Mouse (Mus musculus) hindbrain, embryonic 11.5 days (tissue): ENCODE data around the gene Spint2. TPM values are rescaled to one million over a fixed set of nuclear protein-coding genes. Genes with fewer than 3 reads are reported as not detected.

ENCODE experiments used
- ATAC-seq: fragments of 200-750 bp; cut with Nextera tagmentation; 2 replicates; pipeline ENCODE4 v1.8.0; 2017; ENCODE audit warnings: mild to moderate bottlenecking, moderate TSS enrichment, moderate library complexity; ENCODE audit not compliant: low FRiP score
- DNase-seq: peaks from one replicate; pipeline ENCODE4 v3.0.0-alpha.2; 2015; ENCODE audit warnings: low spot score
- H3K27ac ChIP-seq: fragments of 300-500 bp; sonication (generic); 2 replicates; pipeline ENCODE4 v1.5.1; 2014; ENCODE audit warnings: mild to moderate bottlenecking, low read depth, low read length
- H3K27me3 ChIP-seq: fragments of 300-500 bp; sonication (generic); 2 replicates; pipeline ENCODE4 v1.6.1; 2014; ENCODE audit warnings: mild to moderate bottlenecking, low read length, moderate library complexity, mixed read lengths; ENCODE audit not compliant: control insufficient read depth, insufficient read depth
- H3K36me3 ChIP-seq: fragments of 300-500 bp; sonication (generic); 2 replicates; pipeline ENCODE4 v1.6.1; 2014; ENCODE audit warnings: mild to moderate bottlenecking, low read length, moderate library complexity, mixed read lengths; ENCODE audit not compliant: control insufficient read depth, insufficient read depth
- H3K4me1 ChIP-seq: fragments of 300-500 bp; sonication (generic); replicated peaks from 2 replicates; pipeline ENCODE4 v1.6.1; 2014; ENCODE audit warnings: low read length, mixed read lengths; ENCODE audit not compliant: control insufficient read depth, insufficient read depth
- H3K4me2 ChIP-seq: fragments of 300-500 bp; sonication (generic); replicated peaks from 2 replicates; pipeline ENCODE4 v1.6.1; 2014; ENCODE audit warnings: mild to moderate bottlenecking, low read depth, low read length
- H3K4me3 ChIP-seq: fragments of 300-500 bp; sonication (generic); 2 replicates; pipeline ENCODE4 v1.5.1; 2014; ENCODE audit warnings: low read depth, low read length
- H3K9ac ChIP-seq: fragments of 300-500 bp; sonication (generic); 2 replicates; pipeline ENCODE4 v1.6.1; 2014; ENCODE audit warnings: low read depth, low read length
- H3K9me3 ChIP-seq: fragments of 300-500 bp; sonication (generic); 2 replicates; pipeline ENCODE4 v1.6.1; 2016; ENCODE audit warnings: low read length; ENCODE audit not compliant: control insufficient read depth
- WGBS: fragments of 180-500 bp; shearing (Covaris S2); extraction: QIAGEN DNeasy Blood & Tissue Kit; methylation state at CpG from one replicate; pipeline ENCODE4 v1.1.7; 2014; 5-methylcytosine and 5-hydroxymethylcytosine counted together
- polyA plus RNA-seq: library from polyadenylated mRNA; unstranded; fragments of >200 nt; fragmentation: Nextera tagmentation; extraction: Ambion mirVana; gene quantifications from 2 replicates; pipeline ENCODE4 v1.2.1, GENCODE M21; 2014

Spint2 gene
- polyA plus RNA-seq, 1 experiment from 2014 or later = 37.5 TPM

DNA sequence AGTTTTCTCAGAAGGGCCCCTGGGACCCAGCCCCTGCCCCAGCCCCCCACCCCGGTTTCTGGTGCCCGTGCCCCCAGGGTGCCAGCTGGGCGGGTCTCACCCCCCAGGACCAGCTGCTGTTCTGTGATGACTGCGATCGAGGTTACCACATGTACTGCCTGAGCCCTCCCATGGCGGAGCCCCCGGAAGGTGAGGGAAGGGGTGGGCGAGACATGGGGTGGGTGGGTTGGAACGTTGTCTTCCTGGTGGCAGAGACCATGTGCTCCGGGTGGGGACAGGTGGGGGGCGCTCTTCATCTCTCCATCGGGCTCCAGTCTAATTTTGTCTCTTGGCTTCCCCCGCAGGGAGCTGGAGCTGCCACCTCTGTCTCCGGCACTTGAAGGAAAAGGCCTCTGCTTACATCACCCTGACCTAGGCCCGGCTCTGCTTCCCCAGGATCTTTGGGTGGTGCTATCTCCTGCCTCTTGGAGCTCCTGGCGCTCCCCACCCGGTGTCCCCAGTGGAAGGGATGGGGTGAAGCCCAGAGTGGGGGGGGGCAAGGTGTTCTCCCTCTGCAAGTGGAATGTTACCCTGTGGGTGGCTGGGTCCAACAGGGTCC is 34.5 kb upstream of the Spint2 start:
- Histone ChIP-seq H3K36me3 (peaks cover 6% of the 10 kb centered on the region), H3K27me3 (no peaks in the 10 kb centered on the region), H3K4me1 (peaks cover 44% of the 10 kb centered on the region), H3K4me2 (no peak overlapping the region), H3K27ac (peak overlapping the region; percentile 95), H3K9me3 (no peaks in the 10 kb centered on the region), H3K9ac (0 out of 2 replicates have a peak overlapping the region, but pooled peaks have one; percentile 11), H3K4me3 (no peak overlapping the region)
- ATAC-seq = no peak
- DNase-seq = no peak
- WGBS = 54% methylated on average over 16 of the region's 17 CpGs

DNA sequence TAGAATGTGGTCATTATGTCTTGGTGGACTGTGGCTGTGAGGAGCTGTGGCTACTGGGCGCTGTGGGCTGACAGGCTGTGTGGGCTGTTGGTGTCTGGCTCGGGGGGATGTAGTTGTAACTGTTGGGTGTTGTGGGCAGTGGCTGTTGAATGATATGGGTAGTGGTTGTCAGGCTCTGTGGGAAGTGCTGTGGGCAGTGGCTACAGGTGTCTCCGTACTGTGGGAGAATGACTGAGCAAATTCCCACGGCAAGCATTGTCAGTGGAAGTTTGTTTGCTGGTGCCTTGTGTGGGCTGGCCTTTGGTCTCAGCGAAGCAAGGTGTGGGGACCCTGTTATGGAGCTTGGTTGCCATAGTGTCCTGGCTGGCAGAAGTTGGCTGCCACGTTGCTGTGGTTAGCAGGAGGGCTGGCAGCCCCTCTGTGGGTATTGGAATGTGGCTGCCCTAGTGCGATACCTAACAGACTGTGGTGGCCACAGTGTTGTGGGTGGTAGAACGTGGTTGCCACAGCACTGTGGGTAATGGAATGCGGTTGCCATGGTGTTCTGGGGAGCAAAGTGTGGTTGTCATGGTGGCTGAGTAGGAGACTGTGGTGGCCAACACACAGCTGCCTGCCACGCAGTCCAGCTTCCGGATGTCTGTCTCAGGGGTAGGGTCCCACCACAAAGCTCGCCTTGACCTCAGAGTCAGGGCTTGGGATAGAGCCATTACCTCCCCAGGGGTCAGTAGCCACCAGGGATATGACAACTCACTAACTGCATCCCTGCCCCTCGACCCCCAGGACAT is 33.3 kb upstream of the Spint2 start:
- peak; percentile 77 for DNase-seq
- Histone ChIP-seq H3K4me1 (peaks cover 44% of the 10 kb centered on the region), H3K9ac (no peak overlapping the region), H3K27me3 (no peaks in the 10 kb centered on the region), H3K27ac (peak overlapping the region; percentile 47; the same call in 1 of the 2 replicates), H3K4me3 (no peak overlapping the region), H3K4me2 (no peak overlapping the region), H3K9me3 (no peaks in the 10 kb centered on the region), H3K36me3 (peaks cover 8% of the 10 kb centered on the region)
- ATAC-seq = peak; percentile 28; the same call in 1 of the 2 replicates
- 54% methylated on average over 13 of the region's 13 CpGs for WGBS

DNA sequence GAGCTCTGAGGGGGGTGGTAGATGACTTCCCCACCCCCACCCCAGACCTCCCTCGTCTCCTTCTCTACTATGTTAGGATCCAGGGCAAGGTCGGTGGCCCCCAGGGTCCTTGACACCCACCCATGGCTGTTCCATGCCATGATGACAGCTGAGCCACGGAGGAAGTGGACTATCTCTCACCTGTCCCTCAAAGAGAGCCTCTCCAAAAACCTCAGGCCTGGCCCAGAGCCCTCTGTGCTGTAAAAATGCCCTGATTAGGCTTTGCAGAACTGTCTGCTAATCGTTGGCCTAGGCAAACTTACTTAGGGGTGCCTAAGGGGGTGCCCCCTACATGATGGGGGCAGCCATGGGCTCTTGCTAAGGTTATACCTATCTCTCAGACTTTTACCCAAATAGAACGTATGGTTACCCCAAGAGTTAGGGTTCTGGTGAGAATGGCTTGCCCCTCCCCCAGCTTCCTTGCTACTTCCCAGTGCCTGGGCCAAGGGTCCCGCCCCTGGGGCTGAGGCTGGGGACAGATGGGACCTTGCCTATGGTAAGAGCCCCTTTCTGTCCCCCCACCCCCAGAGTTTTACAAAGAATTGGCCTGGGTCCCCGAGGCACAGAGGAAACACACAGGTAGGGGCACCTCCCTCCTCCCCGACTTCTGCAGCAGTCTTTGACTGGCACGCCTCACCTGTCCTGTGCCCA is 32.0 kb upstream of the Spint2 start:
- 56% methylated on average over 9 of the region's 9 CpGs for WGBS
- Histone ChIP-seq H3K27me3 (no peaks in the 10 kb centered on the region), H3K4me2 (no peak overlapping the region), H3K4me3 (no peak overlapping the region), H3K9me3 (no peaks in the 10 kb centered on the region), H3K4me1 (peaks cover 43% of the 10 kb centered on the region), H3K9ac (no peak overlapping the region), H3K36me3 (peaks cover 8% of the 10 kb centered on the region), H3K27ac (no peak overlapping the region)
- DNase-seq (no peak), ATAC-seq (no peak)

DNA sequence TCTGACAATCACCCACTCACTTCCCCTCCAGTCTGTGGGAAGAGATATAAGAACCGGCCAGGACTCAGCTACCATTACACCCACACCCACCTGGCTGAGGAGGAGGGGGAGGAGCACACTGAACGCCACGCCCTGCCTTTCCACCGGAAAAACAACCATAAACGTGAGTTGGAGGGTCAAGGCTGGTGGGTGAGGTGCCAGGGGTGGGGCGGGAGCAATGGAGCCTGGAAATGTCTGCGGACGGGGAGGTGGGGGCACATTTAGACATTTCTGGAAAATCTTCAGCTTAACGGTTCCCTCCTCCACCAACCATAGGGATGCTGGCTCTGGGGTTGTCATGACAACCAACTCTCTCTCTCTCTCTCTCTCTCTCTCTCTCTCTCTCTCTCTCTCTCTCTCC is 31.3 kb upstream of the Spint2 start:
- DNase-seq (no peak), ATAC-seq (no peak)
- Histone ChIP-seq H3K4me2 (no peak overlapping the region), H3K9me3 (no peaks in the 10 kb centered on the region), H3K27ac (no peak overlapping the region), H3K9ac (no peak overlapping the region), H3K27me3 (no peaks in the 10 kb centered on the region), H3K4me3 (no peak overlapping the region), H3K36me3 (peaks cover 8% of the 10 kb centered on the region), H3K4me1 (peaks cover 43% of the 10 kb centered on the region)
- WGBS = 42% methylated on average over 9 of the region's 9 CpGs

DNA sequence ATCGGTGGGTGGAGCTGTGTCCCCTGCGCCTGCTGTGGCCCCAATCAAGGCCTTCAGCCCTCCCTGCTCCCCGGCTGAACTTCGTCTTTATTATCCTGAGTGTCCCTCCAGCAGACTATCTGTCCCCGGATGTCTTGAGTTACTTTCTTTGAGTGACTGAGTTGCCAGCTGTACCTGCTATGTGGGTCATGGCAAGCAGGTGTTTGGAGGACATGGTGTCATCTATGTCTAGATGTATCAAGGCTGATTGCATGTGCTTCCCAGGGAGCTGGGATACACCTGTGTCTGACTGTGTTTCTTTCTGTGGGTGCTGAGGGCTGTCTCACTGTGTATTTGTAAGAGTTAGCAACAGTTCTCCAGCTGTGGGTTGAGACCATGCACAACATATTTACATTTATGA is 28.0 kb upstream of the Spint2 start:
- Histone ChIP-seq H3K9me3 (no peaks in the 10 kb centered on the region), H3K9ac (peak overlapping the region; percentile 48), H3K36me3 (peaks cover 8% of the 10 kb centered on the region), H3K27me3 (no peaks in the 10 kb centered on the region), H3K27ac (peak overlapping the region; percentile 5; the same call in 1 of the 2 replicates), H3K4me2 (peak overlapping the region; percentile 72), H3K4me3 (peak overlapping the region; percentile 69), H3K4me1 (peaks cover 36% of the 10 kb centered on the region)
- ATAC-seq (no peak), DNase-seq (no peak)
- WGBS = 11% methylated on average over 5 of the region's 5 CpGs

DNA sequence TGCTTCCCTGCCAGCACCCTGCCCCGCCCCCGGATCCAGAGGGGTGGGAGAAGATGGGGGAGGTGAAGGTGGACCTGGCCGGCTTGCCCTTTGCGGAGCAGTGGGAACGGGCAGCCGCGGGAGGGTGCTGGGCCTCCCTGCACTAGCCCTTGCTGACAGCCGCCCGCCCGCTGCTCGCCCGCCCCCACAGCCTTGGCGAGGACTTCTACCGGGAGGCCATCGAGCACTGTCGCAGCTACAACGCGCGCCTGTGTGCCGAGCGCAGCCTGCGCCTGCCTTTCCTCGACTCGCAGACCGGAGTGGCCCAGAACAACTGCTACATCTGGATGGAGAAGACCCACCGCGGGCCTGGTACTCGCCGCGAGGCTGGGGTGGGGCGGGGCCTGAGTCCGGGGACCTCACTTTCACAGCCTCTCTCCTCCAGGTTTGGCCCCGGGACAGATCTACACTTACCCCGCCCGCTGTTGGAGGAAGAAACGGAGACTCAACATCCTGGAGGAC is 27.6 kb upstream of the Spint2 start:
- peak overlapping the region; percentile 5; the same call in 1 of the 2 replicates for H3K27ac ChIP-seq
- DNase-seq = no peak
- H3K4me1 ChIP-seq = peaks cover 33% of the 10 kb centered on the region

DNA sequence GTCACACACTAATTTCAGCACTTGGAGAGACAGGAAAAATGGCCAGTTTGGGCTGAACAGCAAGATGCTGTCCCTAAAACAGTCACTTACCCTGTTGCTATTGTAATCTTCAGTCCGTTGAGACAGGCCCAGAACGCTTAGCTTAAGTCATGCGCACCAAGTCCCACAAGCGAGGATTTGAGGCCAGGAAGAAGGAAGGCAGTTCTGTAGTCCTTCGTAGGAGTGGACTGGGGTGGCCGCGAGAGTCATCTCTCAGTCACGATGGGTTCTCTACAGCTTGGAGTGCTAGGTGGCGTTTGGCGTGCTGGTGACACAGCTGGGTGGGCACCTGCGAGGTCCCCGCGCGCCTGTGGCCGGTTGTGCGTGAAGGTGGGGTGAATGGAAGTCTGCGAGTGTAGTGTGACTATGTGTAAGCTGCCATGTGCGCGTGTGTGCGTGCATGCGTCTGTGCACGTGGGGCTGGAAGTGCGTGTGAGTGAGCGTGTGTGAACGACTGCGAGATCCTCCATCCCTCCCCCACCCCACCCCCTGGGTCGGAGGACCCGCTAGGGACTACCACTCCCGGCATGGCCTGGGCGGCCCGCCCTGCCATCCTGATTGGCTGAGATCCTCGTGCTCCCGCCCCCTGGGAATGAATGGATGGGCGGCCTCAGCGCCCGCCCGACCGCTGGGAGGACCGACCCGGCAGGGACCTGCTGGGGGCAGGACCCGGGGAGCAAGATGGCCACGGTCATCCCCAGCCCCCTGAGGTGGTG is 25.8 kb upstream of the Spint2 start:
- Histone ChIP-seq H3K4me2 (peak overlapping the region; percentile 72), H3K27me3 (no peaks in the 10 kb centered on the region), H3K4me3 (peak overlapping the region; percentile 69), H3K27ac (peak overlapping the region; percentile 67), H3K9me3 (no peaks in the 10 kb centered on the region), H3K36me3 (peaks cover 8% of the 10 kb centered on the region), H3K4me1 (peaks cover 26% of the 10 kb centered on the region), H3K9ac (peak overlapping the region; percentile 74)
- peak; percentile 73 for ATAC-seq
- DNase-seq = peak; percentile 92
- WGBS = 2% methylated on average over 42 of the region's 42 CpGs

More for the DNA sequence above, 27.6 kb upstream of the Spint2 start:
- peaks cover 8% of the 10 kb centered on the region for H3K36me3 ChIP-seq
- H3K4me2 ChIP-seq = peak overlapping the region; percentile 72
- H3K27me3 ChIP-seq = no peaks in the 10 kb centered on the region
- 1% methylated on average over 36 of the region's 36 CpGs for WGBS
- H3K4me3 ChIP-seq = peak overlapping the region; percentile 69
- H3K9ac ChIP-seq = peak overlapping the region; percentile 48
- H3K9me3 ChIP-seq = no peaks in the 10 kb centered on the region
- no peak for ATAC-seq

DNA sequence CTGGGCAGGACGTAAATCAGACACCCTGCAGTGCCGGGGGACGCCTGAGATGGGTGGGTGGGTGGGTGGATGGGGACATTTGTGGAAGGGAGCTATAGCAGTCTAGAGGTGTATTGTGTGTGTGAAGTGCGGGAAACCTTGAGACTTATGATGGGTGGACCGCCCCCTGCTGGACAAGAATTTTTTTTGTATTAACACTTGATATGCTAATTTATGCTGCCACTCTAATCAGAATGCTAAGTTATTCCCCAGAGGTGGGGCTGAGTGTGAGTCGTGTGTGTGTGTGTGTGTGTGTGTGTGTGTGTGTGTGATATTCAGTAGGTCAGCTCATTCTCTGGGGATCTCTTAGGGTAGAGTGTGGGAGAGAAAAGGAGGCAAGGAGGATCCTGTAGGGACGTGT is 24.9 kb upstream of the Spint2 start:
- Histone ChIP-seq H3K36me3 (peaks cover 6% of the 10 kb centered on the region), H3K9ac (no peak overlapping the region; the same call in 1 of the 2 replicates), H3K27me3 (no peaks in the 10 kb centered on the region), H3K9me3 (no peaks in the 10 kb centered on the region), H3K4me1 (peaks cover 26% of the 10 kb centered on the region), H3K27ac (peak overlapping the region; percentile 89), H3K4me3 (no peak overlapping the region), H3K4me2 (peak overlapping the region; percentile 92; the same call in 1 of the 2 replicates)
- 17% methylated on average over 7 of the region's 7 CpGs for WGBS
- ATAC-seq (peak; percentile 10; the same call in 1 of the 2 replicates), DNase-seq (peak; percentile 88)
